Mouse (Mus musculus): ENCODE results near the gene Cgnl1. TPM values are rescaled to one million over a fixed set of nuclear protein-coding genes. Genes with fewer than 3 reads are reported as not detected.

The Cgnl1 gene
- polyA plus RNA-seq, 1 experiment: 10.4 TPM

DNA sequence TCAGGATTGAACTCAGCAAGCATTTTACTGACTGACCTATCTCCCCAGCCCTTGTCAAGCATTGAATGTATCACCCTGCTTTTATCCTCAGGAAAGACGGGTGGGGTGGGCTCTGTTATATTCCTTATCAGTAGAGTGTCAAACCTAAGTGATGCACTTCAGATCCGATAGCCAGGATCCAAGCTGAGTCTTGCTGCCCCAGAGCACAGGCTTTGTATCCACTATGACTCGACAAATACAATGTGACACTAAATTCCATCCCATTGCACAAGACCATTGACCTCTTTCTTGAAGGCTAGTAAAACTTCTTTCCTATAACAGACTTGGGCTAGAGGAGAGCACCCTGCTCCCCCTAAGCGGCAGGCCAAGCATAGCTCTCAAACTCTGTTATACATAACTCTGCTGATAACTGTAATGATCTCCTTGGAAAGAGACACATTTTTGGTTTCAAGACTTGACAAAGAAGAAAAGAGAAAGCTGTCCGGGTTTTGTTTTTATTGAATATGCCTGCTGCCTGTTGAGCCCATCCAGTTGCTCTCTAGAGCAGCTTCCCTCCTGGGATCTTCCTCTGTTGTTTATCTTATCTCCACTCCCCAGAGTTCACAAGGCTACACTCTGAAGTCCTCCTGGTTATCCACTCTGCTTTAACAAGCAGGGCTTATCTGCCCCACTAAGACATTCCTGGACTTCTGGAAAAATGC is 94.3 kb downstream of the Cgnl1 start:
- no peak for DNase-seq (ENCODE audit: extremely low spot score in 1 of 2, low spot score in 1 of 2)

DNA sequence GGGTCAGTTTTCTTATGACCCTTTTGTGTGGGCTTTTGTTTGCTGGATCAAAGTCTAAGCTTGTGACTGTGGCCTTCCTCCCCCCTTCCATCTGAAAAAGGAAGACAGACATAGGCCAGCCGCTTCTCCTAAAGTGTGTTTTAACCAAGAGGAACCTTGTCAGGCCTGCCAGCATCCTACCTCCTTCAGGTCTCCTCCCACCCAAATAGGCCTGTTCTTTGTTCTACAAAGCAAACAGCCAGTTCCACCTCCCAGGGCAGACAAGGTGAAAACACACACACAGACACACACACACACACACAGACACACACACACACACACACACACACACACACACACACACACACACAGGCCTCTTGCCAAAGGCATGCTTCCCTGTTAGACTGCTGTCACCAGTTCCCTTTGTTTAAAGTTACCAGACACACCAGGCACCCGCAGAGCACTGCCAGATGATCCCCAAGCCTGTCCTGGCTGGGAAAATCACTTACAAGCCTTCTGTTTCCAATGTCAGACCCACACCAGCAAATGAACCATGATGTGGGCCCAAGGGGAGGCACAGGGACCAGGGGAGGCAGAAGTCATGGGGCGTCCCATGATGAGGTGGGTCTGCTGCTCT is 95.5 kb downstream of the Cgnl1 start:
- DNase-seq (ENCODE audit: extremely low spot score in 1 of 2, low spot score in 1 of 2): no peak

DNA sequence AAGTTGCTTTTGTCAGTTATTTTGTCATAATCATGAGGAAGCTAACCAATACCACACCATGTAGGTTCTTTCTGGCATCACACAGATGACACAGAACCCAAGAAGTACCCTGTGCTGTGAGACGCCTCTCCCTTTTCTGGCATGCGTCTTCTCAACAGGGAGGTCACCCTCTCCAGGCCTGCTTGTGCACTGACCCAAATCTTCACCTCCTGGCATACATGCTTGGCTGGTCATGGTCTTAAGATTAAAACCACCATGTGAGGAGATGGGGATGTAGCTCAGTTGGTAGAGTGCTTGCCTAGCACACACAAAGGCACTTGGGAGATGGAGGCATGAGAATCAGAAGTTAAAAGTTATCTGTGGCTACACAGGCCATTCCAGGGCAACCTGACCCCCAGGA is 96.2 kb downstream of the Cgnl1 start:
- no peak for DNase-seq (ENCODE audit: extremely low spot score in 1 of 2, low spot score in 1 of 2)

DNA sequence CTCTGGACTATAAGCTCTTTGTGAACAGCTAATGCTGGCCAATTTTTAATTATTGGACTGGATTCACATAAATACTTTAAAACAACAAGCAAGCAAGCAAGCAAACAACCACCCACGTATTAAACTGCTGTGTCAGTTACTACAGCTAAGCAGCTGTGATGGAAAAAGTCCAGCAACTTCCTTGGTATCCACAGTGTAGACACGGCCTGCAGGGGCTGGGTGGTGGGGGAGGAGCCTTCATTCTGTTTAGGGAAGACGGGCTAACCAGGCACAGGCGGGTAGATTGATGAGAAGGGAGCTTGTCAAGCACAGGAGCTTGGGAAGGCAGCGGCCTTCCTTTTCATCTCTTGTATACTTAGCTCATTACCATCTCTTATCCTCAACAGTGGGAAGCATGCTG is 96.9 kb downstream of the Cgnl1 start:
- no peak for DNase-seq (ENCODE audit: extremely low spot score in 1 of 2, low spot score in 1 of 2)

DNA sequence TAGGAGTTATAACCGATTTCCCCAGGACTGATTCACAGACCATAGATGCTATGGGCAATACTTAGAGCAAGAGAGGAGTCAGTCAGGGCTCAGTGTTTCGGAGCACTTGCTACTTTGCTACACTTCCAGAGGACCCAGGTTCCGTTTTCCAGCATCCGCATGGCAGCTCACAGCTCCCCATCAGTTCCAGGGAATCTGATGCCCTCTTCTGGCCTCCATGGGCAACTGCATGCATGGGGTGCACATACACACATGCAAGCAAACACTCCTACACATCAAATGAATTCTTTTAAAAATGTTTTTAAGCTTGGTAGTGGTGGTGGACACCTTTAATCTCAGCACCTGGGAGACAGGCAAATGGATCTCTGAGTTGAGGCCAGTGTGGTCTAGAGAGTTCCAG is 98.9 kb downstream of the Cgnl1 start:
- no peak for DNase-seq (ENCODE audit: extremely low spot score in 1 of 2, low spot score in 1 of 2)

DNA sequence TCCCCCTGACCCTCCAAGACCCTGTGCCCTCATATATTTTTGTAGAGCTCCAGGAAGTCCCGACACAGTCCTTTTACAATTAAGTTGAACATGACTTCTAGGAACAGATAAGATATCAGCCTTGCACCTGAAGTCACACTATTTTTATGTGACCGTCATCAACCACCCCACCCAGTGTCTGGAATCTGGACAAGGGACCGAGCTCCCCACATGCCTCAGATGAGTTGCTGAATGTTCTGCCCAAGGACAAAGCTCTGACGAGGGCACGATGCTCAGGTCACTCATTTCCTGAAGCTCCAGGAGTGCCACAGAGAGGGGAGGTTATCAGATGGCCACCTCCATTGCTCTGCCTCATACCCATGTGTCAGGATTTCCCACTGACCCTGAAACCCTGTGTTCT is 100.7 kb downstream of the Cgnl1 start:
- DNase-seq (ENCODE audit: extremely low spot score in 1 of 2, low spot score in 1 of 2): no peak

DNA sequence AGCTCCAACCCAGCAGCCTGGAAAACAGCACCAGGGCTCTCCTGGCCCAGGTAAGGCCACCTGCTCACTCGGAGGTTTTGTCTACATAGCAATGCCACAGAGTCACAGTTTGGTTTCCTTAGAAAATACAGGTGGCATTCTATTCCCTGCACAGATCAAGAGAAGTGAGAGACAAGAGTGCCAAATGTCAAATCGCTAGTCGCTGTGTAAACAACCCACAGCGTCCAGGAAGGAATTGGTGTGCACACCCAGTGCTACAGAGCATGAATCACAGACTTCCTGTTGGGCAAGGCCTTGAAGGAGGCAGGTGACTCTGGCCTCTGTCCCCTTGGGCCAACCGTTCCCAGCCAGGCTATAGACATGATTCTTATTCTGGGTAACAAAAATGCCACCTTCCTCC is 103.8 kb downstream of the Cgnl1 start:
- DNase-seq (ENCODE audit: extremely low spot score in 1 of 2, low spot score in 1 of 2): no peak

DNA sequence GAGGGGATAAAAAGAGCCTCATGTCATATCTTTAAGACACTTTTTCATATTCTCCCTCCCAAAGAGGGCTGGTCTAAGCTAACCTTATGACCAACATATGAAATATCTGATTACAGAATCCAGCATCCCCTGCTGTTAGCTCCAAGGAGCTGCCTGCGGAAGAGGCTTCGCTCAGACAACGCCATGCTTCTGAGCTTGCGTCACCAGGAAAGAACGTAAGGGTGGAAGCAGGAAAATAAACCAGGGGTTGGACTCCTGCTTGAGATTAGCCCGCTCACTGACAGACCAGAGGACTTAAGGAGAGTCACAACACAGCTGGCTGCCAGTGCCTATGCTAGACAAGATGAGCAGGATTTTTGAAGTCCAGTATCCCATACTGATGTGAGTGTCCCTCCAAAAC is 105.0 kb downstream of the Cgnl1 start:
- no peak for DNase-seq (ENCODE audit: extremely low spot score in 1 of 2, low spot score in 1 of 2)

DNA sequence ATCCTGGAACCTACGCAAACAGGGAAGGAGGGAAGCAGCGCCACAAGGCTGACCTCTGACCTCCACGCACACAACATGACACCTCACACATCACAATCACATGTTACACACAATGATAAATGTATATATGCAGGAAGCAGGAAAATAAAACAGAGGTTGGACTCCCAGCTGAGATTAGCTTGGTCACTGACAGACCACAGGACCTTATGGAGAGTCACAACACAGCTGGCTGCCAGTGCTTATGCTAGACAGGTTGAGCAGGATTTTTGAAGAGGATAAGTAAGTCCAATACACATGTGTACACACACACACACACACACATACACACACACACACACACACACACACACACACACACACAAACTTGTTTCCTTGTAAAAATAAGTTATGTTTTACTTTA is 105.9 kb downstream of the Cgnl1 start:
- DNase-seq (ENCODE audit: extremely low spot score in 1 of 2, low spot score in 1 of 2): no peak

DNA sequence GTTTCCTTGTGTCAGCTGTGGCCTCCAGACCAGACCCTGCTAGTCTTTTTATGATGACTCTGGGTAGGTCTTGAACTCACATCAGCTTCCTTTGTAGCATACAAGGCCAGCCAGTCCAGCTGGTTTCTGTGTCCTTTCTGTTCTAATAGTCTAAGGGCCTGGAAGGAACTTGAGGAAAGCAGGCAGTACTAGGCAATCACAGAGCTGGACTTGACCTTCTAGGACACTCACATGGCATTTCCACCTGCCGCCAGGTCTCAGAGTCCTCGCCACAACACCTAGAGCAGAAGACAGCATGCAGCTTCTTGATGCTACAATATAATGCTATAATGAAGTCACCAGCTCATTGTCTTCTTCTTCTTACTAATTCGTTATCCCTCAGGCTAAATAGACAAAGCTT is 106.5 kb downstream of the Cgnl1 start:
- no peak for DNase-seq (ENCODE audit: extremely low spot score in 1 of 2, low spot score in 1 of 2)

DNA sequence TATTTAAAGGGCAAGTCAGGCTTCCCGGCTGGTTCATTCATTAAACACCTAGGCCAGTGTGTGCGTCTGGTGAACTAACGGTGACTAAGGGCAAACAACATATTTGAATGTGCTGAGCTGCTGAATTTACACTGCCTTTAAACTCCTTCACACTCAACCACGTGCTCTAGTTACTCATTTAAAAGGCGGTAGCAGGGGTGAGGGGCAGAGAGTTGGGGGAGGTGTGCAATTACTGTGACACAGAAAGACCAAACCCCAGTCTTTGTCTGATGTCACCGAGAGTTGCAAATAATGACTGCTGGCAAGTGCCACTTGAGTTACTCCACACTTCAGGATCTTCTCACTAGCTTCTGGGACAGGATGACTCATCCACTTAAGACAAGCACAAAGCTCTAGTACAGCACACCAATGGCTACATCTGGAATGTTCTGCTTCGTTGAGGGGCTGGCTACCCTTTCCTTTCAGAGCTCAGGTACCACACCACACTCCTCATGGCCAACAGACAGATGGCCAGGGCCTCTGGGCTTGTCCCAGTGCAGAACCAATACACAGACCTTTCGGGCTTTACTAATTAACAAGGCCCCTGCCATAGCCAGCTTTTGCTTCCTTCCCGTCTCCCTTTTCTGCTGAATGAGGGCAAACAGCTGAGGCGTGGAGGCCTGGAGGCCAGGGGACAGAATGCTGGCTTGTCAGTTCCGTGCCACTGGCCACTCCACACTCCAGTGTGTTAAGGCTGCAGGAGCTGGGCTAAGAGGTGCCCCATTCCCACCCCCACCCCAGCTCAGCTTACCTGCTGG is 107.8 kb downstream of the Cgnl1 start:
- DNase-seq (ENCODE audit: extremely low spot score in 1 of 2, low spot score in 1 of 2): peak in 1 of 2 experiments; percentile 12

DNA sequence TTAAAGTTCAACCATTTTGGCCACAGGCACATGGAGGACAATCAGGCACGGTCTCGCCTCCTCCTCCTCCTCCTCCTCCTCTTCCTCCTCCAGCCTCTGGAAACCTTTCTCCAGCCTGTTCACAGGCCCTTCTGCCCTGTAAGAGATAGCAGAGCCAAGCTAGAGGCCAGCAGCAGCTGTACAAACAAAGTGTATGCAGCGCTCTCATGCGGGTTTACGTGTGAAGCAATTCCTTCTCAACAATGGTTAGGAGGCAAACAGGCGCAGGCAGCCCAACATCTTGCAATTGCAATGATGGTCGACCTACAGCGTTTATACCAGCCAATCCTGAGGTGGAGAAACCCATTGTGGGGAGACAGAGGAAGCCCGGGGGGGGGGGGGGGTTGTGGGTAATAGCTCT is 110.9 kb downstream of the Cgnl1 start:
- DNase-seq (ENCODE audit: extremely low spot score in 1 of 2, low spot score in 1 of 2): no peak

DNA sequence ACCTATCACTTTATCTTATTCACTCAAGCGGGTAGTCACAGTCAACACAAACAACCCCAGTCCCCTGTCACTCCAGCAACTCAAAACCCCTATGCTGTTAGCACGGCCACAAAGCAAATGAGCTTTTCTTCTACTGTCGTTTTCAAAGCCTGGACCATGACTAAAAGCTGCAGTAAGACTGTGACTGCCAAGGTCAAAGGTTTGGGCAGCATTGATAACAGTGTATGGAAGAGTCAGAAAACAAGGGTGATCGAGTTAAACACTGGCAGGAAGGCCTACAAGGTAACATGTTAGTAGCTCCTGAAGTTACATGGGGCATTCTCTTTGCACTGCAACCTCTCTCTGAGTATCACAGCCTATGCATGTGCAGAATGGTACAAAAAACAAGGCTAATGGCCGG is 111.7 kb downstream of the Cgnl1 start:
- no peak for DNase-seq (ENCODE audit: extremely low spot score in 1 of 2, low spot score in 1 of 2)

DNA sequence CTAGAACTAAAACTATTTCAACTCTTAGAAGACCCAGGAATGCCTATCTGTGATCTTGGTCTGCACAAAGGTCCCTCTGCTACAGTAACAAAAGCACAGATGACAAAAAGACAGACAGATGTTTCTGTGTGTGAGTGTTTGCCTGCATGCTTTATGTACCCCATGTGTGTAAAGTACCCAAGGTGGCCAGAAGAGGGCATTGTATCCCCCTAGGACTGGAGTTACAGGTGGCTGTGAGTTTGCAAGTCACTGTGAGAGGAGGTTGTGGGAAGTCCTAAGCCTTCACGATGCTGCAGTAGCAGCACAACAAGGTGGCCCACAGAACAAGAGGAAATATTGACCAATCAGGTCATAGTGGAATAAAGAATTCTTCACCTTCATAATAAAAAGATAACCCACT is 114.2 kb downstream of the Cgnl1 start:
- no peak for DNase-seq (ENCODE audit: extremely low spot score in 1 of 2, low spot score in 1 of 2)

DNA sequence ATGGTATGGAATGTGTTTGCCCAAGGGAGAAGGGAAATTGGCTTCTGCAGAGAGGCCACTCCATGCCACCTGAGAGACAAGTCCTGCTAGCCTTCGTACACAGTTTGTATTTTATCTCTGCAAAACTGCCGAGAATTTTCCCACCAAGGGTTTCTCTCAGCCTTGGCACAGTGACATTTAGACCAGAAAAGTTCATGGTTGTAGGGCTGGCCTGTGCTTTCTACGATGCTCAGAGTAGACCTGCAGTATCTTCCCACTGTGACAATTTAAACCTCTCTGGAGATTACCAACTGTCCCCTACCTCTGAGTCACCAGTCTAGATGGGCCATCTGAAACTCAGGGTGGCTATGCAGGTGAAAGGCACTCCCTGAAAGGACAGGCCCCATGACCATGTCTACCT is 116.5 kb downstream of the Cgnl1 start:
- no peak for DNase-seq (ENCODE audit: extremely low spot score in 1 of 2, low spot score in 1 of 2)

DNA sequence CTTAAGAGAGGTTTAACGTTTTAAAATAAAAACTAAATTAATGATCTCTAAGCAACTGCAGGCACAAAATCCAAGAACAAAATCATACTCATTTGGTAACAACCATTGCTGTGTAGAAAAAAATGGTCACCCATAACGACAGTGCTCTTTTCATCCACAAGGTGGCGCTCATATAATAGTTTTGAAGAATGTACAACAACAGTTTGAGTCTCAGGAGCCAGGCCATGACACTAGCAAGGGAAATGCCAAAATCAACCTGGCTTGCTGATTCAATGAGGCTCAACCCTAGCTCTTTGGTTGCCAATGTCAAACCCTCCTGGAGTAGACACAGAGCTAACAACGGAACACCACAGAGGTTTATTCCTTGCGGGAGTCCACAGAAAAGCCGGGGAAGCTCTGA is 125.3 kb downstream of the Cgnl1 start:
- peak; percentile 42 to 91 for DNase-seq (ENCODE audit: extremely low spot score in 1 of 2, low spot score in 1 of 2)

DNA sequence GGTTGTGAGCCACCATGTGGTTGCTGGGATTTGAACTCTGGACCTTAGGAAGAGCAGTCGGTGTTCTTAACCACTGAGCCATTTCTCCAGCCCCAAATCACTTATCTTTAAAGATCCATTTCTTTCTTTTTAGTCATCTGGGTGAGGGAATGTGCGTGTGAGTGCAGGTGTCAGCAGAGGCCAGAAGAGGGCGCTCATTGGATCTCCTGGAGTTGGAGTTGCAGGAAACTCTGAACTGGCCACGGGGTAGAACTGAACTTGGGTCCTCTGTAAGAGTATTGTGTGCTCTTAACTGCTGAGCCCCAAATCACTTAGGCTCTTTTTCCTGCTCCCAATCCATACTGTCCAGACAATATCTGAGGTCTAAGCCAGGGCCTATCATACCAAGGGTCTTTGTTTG is 127.8 kb downstream of the Cgnl1 start:
- no peak for DNase-seq (ENCODE audit: extremely low spot score in 1 of 2, low spot score in 1 of 2)

DNA sequence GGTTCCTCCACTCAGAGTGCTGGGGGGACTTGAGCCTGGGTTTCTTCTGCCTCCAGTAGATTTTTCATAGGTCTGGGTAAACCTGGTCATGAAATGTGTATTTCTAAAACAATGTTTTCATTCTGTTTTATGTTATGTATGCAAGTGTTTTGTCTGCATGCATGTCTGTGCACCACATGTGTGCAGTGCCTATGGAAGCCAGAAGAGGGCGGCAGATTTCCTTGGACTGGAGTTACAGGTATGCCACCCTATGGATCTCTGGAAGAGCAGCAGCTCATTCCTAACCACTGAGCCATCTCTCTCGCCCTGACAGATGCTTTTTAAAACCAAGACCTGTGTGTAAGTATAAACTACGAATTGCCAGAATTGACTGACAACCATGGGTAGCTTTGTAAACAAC is 129.1 kb downstream of the Cgnl1 start:
- DNase-seq (ENCODE audit: extremely low spot score in 1 of 2, low spot score in 1 of 2): no peak

DNA sequence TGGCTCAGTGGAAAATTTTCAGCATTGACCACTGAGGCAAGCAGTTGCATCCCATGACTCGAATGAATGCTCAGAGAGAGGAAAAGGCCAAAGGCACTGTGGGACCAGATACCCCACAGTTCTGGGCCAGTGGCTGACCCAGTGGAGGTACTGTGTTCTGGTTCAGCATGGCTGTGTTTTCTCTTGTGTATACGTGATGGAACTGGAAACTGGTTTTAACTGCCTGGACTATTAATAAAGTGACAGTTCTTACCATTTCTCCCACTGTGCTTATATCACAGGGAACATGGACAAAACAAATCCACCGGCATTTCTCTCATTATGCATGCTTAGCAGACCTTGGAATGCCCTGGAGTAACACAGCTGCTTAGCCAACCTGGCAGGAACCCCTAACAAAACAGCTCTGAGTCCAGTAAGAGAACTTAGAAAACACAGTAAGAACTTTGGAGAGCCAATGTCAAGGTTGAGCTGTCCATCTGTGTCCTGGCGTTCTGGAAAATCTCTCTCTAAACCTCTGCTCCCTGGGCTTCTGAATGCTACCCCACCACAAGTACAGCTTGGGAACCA is 131.0 kb downstream of the Cgnl1 start:
- no peak for DNase-seq (ENCODE audit: extremely low spot score in 1 of 2, low spot score in 1 of 2)

DNA sequence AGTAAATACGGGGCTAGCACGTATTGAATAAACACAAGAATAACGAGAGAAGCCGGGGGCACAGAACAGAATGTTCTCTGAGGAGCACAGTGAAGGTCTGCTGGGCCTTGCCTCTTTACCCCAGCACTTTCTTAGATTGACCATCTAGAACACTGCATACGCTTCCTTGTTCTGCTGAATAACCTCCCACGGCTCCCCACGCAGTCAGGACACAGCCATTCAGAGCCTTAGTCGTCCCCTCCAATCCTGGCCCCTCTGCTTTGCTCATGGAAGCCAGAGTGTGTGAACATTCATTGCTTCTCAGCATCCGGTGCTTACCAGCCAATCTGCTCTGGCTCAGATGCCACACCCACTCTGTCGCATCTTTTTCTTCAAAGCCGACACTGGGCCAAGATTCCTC is 133.2 kb downstream of the Cgnl1 start:
- DNase-seq (ENCODE audit: extremely low spot score in 1 of 2, low spot score in 1 of 2): peak in 1 of 2 experiments; percentile 4

DNA sequence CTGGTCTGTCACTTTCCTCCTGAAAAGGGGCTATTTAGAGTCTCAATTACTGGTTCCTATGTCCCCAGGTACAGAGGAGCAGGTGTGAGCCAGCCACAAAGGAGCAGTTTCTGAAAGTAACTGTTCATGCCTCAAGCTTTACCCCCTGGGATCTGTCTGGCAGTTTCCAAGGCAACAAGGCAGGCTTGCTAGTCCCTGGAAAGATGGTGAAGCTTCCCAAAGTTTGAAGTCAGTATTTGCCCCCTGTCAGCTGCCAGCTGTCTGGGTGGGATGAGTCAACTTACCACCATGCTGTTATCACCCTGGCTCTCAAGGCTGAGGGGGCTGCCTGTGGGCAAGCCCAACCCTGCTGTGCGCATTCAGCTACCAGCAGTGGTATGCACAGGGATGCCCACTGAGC is 134.5 kb downstream of the Cgnl1 start:
- DNase-seq (ENCODE audit: extremely low spot score in 1 of 2, low spot score in 1 of 2): peak in 1 of 2 experiments; percentile 30

DNA sequence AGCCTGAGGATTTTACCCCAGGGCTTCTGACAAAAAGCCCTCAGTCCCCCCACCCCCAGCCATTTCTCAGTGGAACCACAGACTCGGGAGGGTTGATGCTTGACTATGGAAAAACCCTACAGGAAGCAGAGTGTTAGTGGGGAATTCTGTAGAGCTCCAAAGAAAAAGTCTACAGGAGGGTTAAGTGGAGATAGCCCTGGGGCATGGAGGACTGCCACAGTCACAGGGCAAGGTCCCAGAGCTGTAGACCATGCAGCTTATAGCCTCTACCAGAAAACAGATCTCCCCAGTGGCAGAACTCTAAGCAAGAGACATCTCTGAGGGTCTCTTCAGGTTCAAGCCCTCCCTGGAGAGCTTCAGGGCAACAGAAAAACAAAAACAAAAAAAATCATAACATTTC is 135.8 kb downstream of the Cgnl1 start:
- DNase-seq (ENCODE audit: extremely low spot score in 1 of 2, low spot score in 1 of 2): no peak
